Mouse (Mus musculus): ENCODE data around the gene Igfbp2.

Igfbp2 gene

GRCm38 (mm10) chr1:72815616-72816015, 8.7 kb upstream of the Igfbp2 start:
- no peak for DNase-seq

GRCm38 (mm10) chr1:72819995-72820394, 4.3 kb upstream of the Igfbp2 start:
- no peak for DNase-seq

- DNase-seq = no peak
These were observed 1.4 kb upstream of the Igfbp2 start for GRCm38 (mm10) chr1:72822893-72823292.

GRCm38 (mm10) chr1:72824707-72825101, 401 bp downstream of the Igfbp2 start:
- peak; percentile 30 for DNase-seq

- DNase-seq = no peak
These were observed 983 bp downstream of the Igfbp2 start for GRCm38 (mm10) chr1:72825286-72825685.

GRCm38 (mm10) chr1:72825921-72826320, 1.6 kb downstream of the Igfbp2 start:
- no peak for DNase-seq

GRCm38 (mm10) chr1:72826446-72826845, 2.1 kb downstream of the Igfbp2 start:
- no peak for DNase-seq

GRCm38 (mm10) chr1:72826931-72827330, 2.6 kb downstream of the Igfbp2 start:
- no peak for DNase-seq

- no peak for DNase-seq
These were observed 3.4 kb downstream of the Igfbp2 start for GRCm38 (mm10) chr1:72827411-72828315.

GRCm38 (mm10) chr1:72828843-72829242, 4.5 kb downstream of the Igfbp2 start:
- DNase-seq = no peak

GRCm38 (mm10) chr1:72830485-72830884, 6.2 kb downstream of the Igfbp2 start:
- no peak for DNase-seq

- DNase-seq = no peak
These were observed 8.4 kb downstream of the Igfbp2 start for GRCm38 (mm10) chr1:72832715-72833153.

- no peak for DNase-seq
These were observed 9.3 kb downstream of the Igfbp2 start for GRCm38 (mm10) chr1:72833563-72833962.

GRCm38 (mm10) chr1:72839356-72839755, 15.1 kb downstream of the Igfbp2 start:
- no peak for DNase-seq

GRCm38 (mm10) chr1:72839791-72840190, 15.5 kb downstream of the Igfbp2 start:
- no peak for DNase-seq

GRCm38 (mm10) chr1:72842666-72843459, 18.6 kb downstream of the Igfbp2 start:
- no peak for DNase-seq

GRCm38 (mm10) chr1:72844675-72845074, 20.4 kb downstream of the Igfbp2 start:
- no peak for DNase-seq

GRCm38 (mm10) chr1:72847849-72848380, 23.6 kb downstream of the Igfbp2 start:
- DNase-seq = no peak

GRCm38 (mm10) chr1:72849037-72849436, 24.7 kb downstream of the Igfbp2 start:
- DNase-seq = no peak

- no peak for DNase-seq
These were observed 29.5 kb downstream of the Igfbp2 start for GRCm38 (mm10) chr1:72853759-72854158.

- peak; percentile 45 for DNase-seq
These were observed 30.3 kb downstream of the Igfbp2 start for GRCm38 (mm10) chr1:72854337-72855237.

- DNase-seq = no peak
These were observed 31.4 kb downstream of the Igfbp2 start for GRCm38 (mm10) chr1:72855729-72856128.

Data from right cerebral cortex, postnatal 25 days (tissue).